Mouse (Mus musculus): Measurements from ENCODE around the gene Dchs1. TPM values are rescaled to one million over a fixed set of nuclear protein-coding genes. Genes with fewer than 3 reads are reported as not detected.
A peak's percentile ranks its signal among the peaks of the same experiment; 100 is the strongest.

Gene Dchs1
- polyA plus RNA-seq, 1 experiment: 0.49 TPM

GRCm38 (mm10) chr7:105813326-105813725, 25.9 kb upstream of the Dchs1 start:
- Histone ChIP-seq H3K27me3 (ENCODE audit: control insufficient read depth, insufficient read depth, insufficient read length) (peaks cover 4% of the 10 kb centered on the region), H3K79me2 (ENCODE audit: control insufficient read depth, insufficient read depth) (peaks cover 17% of the 10 kb centered on the region), H3K4me3 (no peak overlapping the region), H3ac (ENCODE audit: control insufficient read depth, insufficient read length) (no peak overlapping the region), H3K4me2 (ENCODE audit: low read depth) (no peak overlapping the region), H3K36me3 (ENCODE audit: control insufficient read depth, insufficient read depth) (peaks cover 12% of the 10 kb centered on the region)
- no peak for TF ChIP-seq USF1 (IDR thresholded peaks at IDR 0.05; ENCODE audit: low read depth)
- no peak for TF ChIP-seq CEBPB (IDR thresholded peaks at IDR 0.05; ENCODE audit: insufficient read depth, poor library complexity, severe bottlenecking)
- TF ChIP-seq POLR2AphosphoS2 (IDR thresholded peaks at IDR 0.05; ENCODE audit: insufficient read length, low read depth): no peak
- TF ChIP-seq MAX (IDR thresholded peaks at IDR 0.05; ENCODE audit: low read depth): no peak
- TF ChIP-seq POLR2A (IDR thresholded peaks at IDR 0.05; ENCODE audit: insufficient read length, low read depth): no peak
- TF ChIP-seq E2F4 (IDR thresholded peaks at IDR 0.05; ENCODE audit: insufficient read depth): no peak
- TF ChIP-seq REST (IDR thresholded peaks at IDR 0.05; ENCODE audit: insufficient read depth, insufficient read length): no peak
- no peak for TF ChIP-seq MYOD1 (IDR thresholded peaks at IDR 0.05; ENCODE audit: control insufficient read depth in 1 of 3, insufficient read length in 2 of 3, low read depth in 2 of 3)
- no peak for TF ChIP-seq MYOG (IDR thresholded peaks at IDR 0.05; ENCODE audit: control insufficient read depth in 1 of 3, insufficient read depth in 1 of 3, insufficient read length in 2 of 3, low read depth in 2 of 3)
- no peak for TF ChIP-seq SRF (IDR thresholded peaks at IDR 0.05; ENCODE audit: control insufficient read depth, insufficient read length, low read depth)
- TF ChIP-seq TCF3 (IDR thresholded peaks at IDR 0.05; ENCODE audit: insufficient read length, low read depth): no peak
- no peak for TF ChIP-seq TCF12 (IDR thresholded peaks at IDR 0.05; ENCODE audit: insufficient read depth, poor library complexity, severe bottlenecking)

GRCm38 (mm10) chr7:105812566-105812965, 25.1 kb upstream of the Dchs1 start:
- Histone ChIP-seq H3ac (ENCODE audit: control insufficient read depth, insufficient read length) (no peak overlapping the region), H3K79me2 (ENCODE audit: control insufficient read depth, insufficient read depth) (peaks cover 17% of the 10 kb centered on the region), H3K36me3 (ENCODE audit: control insufficient read depth, insufficient read depth) (peaks cover 12% of the 10 kb centered on the region), H3K4me3 (no peak overlapping the region), H3K27me3 (ENCODE audit: control insufficient read depth, insufficient read depth, insufficient read length) (peaks cover 4% of the 10 kb centered on the region), H3K4me2 (ENCODE audit: low read depth) (no peak overlapping the region)
- TF ChIP-seq USF1 (IDR thresholded peaks at IDR 0.05; ENCODE audit: low read depth) (no peak), TCF12 (IDR thresholded peaks at IDR 0.05; ENCODE audit: insufficient read depth, poor library complexity, severe bottlenecking) (no peak), POLR2A (IDR thresholded peaks at IDR 0.05; ENCODE audit: insufficient read length, low read depth) (no peak), E2F4 (IDR thresholded peaks at IDR 0.05; ENCODE audit: insufficient read depth) (no peak), MYOD1 (IDR thresholded peaks at IDR 0.05; ENCODE audit: control insufficient read depth in 1 of 3, insufficient read length in 2 of 3, low read depth in 2 of 3) (no peak), MAX (IDR thresholded peaks at IDR 0.05; ENCODE audit: low read depth) (no peak), MYOG (IDR thresholded peaks at IDR 0.05; ENCODE audit: control insufficient read depth in 1 of 3, insufficient read depth in 1 of 3, insufficient read length in 2 of 3, low read depth in 2 of 3) (no peak), POLR2AphosphoS2 (IDR thresholded peaks at IDR 0.05; ENCODE audit: insufficient read length, low read depth) (no peak), TCF3 (IDR thresholded peaks at IDR 0.05; ENCODE audit: insufficient read length, low read depth) (no peak), SRF (IDR thresholded peaks at IDR 0.05; ENCODE audit: control insufficient read depth, insufficient read length, low read depth) (no peak), REST (IDR thresholded peaks at IDR 0.05; ENCODE audit: insufficient read depth, insufficient read length) (no peak), CEBPB (IDR thresholded peaks at IDR 0.05; ENCODE audit: insufficient read depth, poor library complexity, severe bottlenecking) (no peak)

- Histone ChIP-seq H3K27me3 (ENCODE audit: control insufficient read depth, insufficient read depth, insufficient read length) (peaks cover 4% of the 10 kb centered on the region), H3ac (ENCODE audit: control insufficient read depth, insufficient read length) (no peak overlapping the region), H3K79me2 (ENCODE audit: control insufficient read depth, insufficient read depth) (peaks cover 17% of the 10 kb centered on the region), H3K4me2 (ENCODE audit: low read depth) (peak overlapping the region; percentile 50), H3K36me3 (ENCODE audit: control insufficient read depth, insufficient read depth) (peaks cover 12% of the 10 kb centered on the region), H3K4me3 (peak overlapping the region; percentile 93)
- TF ChIP-seq CEBPB (IDR thresholded peaks at IDR 0.05; ENCODE audit: insufficient read depth, poor library complexity, severe bottlenecking): no peak
- no peak for TF ChIP-seq MYOD1 (IDR thresholded peaks at IDR 0.05; ENCODE audit: control insufficient read depth in 1 of 3, insufficient read length in 2 of 3, low read depth in 2 of 3)
- no peak for TF ChIP-seq USF1 (IDR thresholded peaks at IDR 0.05; ENCODE audit: low read depth)
- no peak for TF ChIP-seq TCF3 (IDR thresholded peaks at IDR 0.05; ENCODE audit: insufficient read length, low read depth)
- no peak for TF ChIP-seq E2F4 (IDR thresholded peaks at IDR 0.05; ENCODE audit: insufficient read depth)
- no peak for TF ChIP-seq TCF12 (IDR thresholded peaks at IDR 0.05; ENCODE audit: insufficient read depth, poor library complexity, severe bottlenecking)
- TF ChIP-seq MAX (IDR thresholded peaks at IDR 0.05; ENCODE audit: low read depth): no peak
- TF ChIP-seq POLR2A (IDR thresholded peaks at IDR 0.05; ENCODE audit: insufficient read length, low read depth): no peak
- TF ChIP-seq SRF (IDR thresholded peaks at IDR 0.05; ENCODE audit: control insufficient read depth, insufficient read length, low read depth): no peak
- TF ChIP-seq POLR2AphosphoS2 (IDR thresholded peaks at IDR 0.05; ENCODE audit: insufficient read length, low read depth): no peak
- TF ChIP-seq MYOG (IDR thresholded peaks at IDR 0.05; ENCODE audit: control insufficient read depth in 1 of 3, insufficient read depth in 1 of 3, insufficient read length in 2 of 3, low read depth in 2 of 3): no peak
These were observed 24.1 kb upstream of the Dchs1 start for GRCm38 (mm10) chr7:105811516-105811915.

- Histone ChIP-seq H3K4me2 (ENCODE audit: low read depth) (peak within 1 kb of the TSS; percentile 95), H3K79me2 (ENCODE audit: control insufficient read depth, insufficient read depth) (peaks cover 17% of the 10 kb centered on the region), H3K27me3 (ENCODE audit: control insufficient read depth, insufficient read depth, insufficient read length) (peaks cover 4% of the 10 kb centered on the region), H3K36me3 (ENCODE audit: control insufficient read depth, insufficient read depth) (peaks cover 12% of the 10 kb centered on the region), H3K4me3 (peak within 1 kb of the TSS; percentile 93), H3ac (ENCODE audit: control insufficient read depth, insufficient read length) (peak within 1 kb of the TSS; percentile 43)
- TF ChIP-seq POLR2A (IDR thresholded peaks at IDR 0.05; ENCODE audit: insufficient read length, low read depth) (peak; percentile 94), TCF12 (IDR thresholded peaks at IDR 0.05; ENCODE audit: insufficient read depth, poor library complexity, severe bottlenecking) (no peak), POLR2AphosphoS2 (IDR thresholded peaks at IDR 0.05; ENCODE audit: insufficient read length, low read depth) (peak; percentile 73)
These were observed 23.5 kb upstream of the Dchs1 start, which contains the start of gene Mrpl17 for GRCm38 (mm10) chr7:105810877-105811489. Gene Mrpl17, minus strand, starts transcription at chr7:105811099.

Measured in myocyte (in vitro differentiated cells).